Mouse (Mus musculus) midbrain, embryonic 14.5 days (tissue): ENCODE data around the gene Krtap3-3. TPM values are rescaled to one million over a fixed set of nuclear protein-coding genes. Genes with fewer than 3 reads are reported as not detected.

Source experiments
- ATAC-seq: fragments of 200-750 bp; cut with Nextera tagmentation; 2 replicates; pipeline ENCODE4 v1.8.0; 2017; ENCODE audit warnings: moderate number of reproducible peaks, moderate library complexity; ENCODE audit not compliant: low FRiP score, low TSS enrichment
- DNase-seq: peaks from one replicate; pipeline ENCODE4 v3.0.0-alpha.2; 2015
- H3K27ac ChIP-seq: fragments of 300-500 bp; sonication (generic); replicated peaks from 2 replicates; pipeline ENCODE4 v1.5.1; 2014; ENCODE audit warnings: mild to moderate bottlenecking, low read depth, low read length, moderate library complexity
- H3K27me3 ChIP-seq: fragments of 300-500 bp; sonication (generic); 2 replicates; pipeline ENCODE4 v1.6.1; 2014; ENCODE audit warnings: low read length, control low read depth, mixed read lengths; ENCODE audit not compliant: control insufficient read depth, insufficient read depth
- H3K36me3 ChIP-seq: fragments of 300-500 bp; sonication (generic); 2 replicates; pipeline ENCODE4 v1.6.1; 2014; ENCODE audit warnings: low read length, control low read depth; ENCODE audit not compliant: control insufficient read depth, insufficient read depth
- H3K4me1 ChIP-seq: fragments of 300-500 bp; sonication (generic); 2 replicates; pipeline ENCODE4 v1.6.1; 2014; ENCODE audit warnings: mild to moderate bottlenecking, antibody characterized with exemption, low read length, control low read depth; ENCODE audit not compliant: control insufficient read depth, insufficient read depth
- H3K4me2 ChIP-seq: fragments of 300-500 bp; sonication (generic); 2 replicates; pipeline ENCODE4 v1.6.1; 2014; ENCODE audit warnings: mild to moderate bottlenecking, low read length, moderate library complexity
- H3K4me3 ChIP-seq: fragments of 300-500 bp; sonication (generic); replicated peaks from 2 replicates; pipeline ENCODE4 v1.5.1; 2014; ENCODE audit warnings: low read depth, low read length
- H3K9ac ChIP-seq: fragments of 300-500 bp; sonication (generic); replicated peaks from 2 replicates; pipeline ENCODE4 v1.6.1; 2014; ENCODE audit warnings: mild to moderate bottlenecking, low read length, moderate library complexity
- H3K9me3 ChIP-seq: fragments of 300-500 bp; sonication (generic); 2 replicates; pipeline ENCODE4 v1.6.1; 2016; ENCODE audit warnings: low read length, control low read depth, mixed read lengths; ENCODE audit not compliant: control insufficient read depth
- WGBS: fragments of 180-500 bp; shearing (Covaris S2); extraction: QIAGEN DNeasy Blood & Tissue Kit; methylation state at CpG from one replicate; pipeline ENCODE4 v1.1.7; 2014; 5-methylcytosine and 5-hydroxymethylcytosine counted together
- polyA plus RNA-seq: library from polyadenylated mRNA; unstranded; fragments of >200 nt; fragmentation: Nextera tagmentation; extraction: Ambion mirVana; gene quantifications from 2 replicates; pipeline ENCODE4 v1.2.1, GENCODE M21; 2014

The Krtap3-3 gene
- polyA plus RNA-seq, 1 experiment from 2014 or later, result not detected

- WGBS, result 4% methylated on average over 4 of the region's 4 CpGs
- Histone ChIP-seq H3K4me2 (no peak overlapping the region), H3K4me3 (no peak overlapping the region), H3K4me1 (no peaks in the 10 kb centered on the region), H3K9me3 (no peaks in the 10 kb centered on the region), H3K9ac (no peak overlapping the region), H3K36me3 (no peaks in the 10 kb centered on the region), H3K27me3 (no peaks in the 10 kb centered on the region), H3K27ac (no peak overlapping the region)
- no peak for ATAC-seq
- DNase-seq, result peak; percentile 2
These were observed 22.5 kb upstream of the Krtap3-3 start for GRCm38 (mm10) chr11:99573164-99573563.

DNA sequence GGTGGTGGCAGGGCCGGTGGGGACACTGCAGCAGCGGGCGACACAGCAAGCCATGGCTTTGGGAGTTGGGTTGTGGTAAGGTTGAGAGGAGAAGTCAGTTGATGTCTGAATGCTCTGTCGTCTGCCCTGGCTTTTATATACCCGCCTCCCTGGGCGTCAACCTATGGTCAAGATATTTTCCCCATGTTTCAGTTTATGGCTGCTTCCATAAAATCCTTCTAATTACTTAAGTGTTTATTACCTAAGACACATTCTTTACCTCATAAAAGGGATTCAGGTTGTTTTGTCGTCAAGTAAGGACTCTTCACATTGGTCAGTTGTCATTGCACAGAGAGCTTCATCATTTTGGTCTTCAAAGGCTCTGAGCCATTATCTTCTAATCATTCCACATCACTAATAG is 15.9 kb upstream of the Krtap3-3 start, which contains the start of gene Krtap3-1:
Gene Krtap3-1 (minus strand): TSS at position 101 of the 400 bp plus-strand sequence.
- Histone ChIP-seq H3K9me3 (no peaks in the 10 kb centered on the region), H3K4me3 (no peak within 1 kb of the TSS), H3K9ac (no peak within 1 kb of the TSS), H3K36me3 (no peaks in the 10 kb centered on the region), H3K4me1 (no peaks in the 10 kb centered on the region), H3K27me3 (no peaks in the 10 kb centered on the region), H3K4me2 (no peak within 1 kb of the TSS), H3K27ac (no peak within 1 kb of the TSS)
- DNase-seq (no peak), ATAC-seq (no peak)
- 96% methylated on average over 7 of the region's 7 CpGs for WGBS

DNA sequence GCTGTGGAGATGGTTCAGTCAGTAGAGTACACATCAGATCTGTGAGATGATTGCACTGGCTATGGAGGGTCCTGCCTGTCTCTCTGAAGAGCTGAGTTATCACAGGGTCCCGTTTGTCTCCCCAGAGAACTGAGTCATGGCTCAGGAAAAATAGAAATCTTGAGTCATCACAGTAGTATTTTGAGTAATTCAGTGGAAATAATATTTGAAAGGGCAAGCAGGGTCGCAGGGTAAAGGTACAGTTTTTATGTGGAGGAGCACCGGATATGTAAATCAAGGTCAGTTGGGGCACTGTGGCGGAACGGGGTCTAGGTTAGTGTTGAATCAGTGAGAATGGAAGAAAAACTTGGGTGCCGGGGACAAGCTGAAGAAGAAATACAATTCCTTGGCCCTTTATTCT is 11.9 kb upstream of the Krtap3-3 start:
- Histone ChIP-seq H3K9ac (no peak overlapping the region), H3K4me1 (no peaks in the 10 kb centered on the region), H3K36me3 (no peaks in the 10 kb centered on the region), H3K4me2 (no peak overlapping the region), H3K27ac (no peak overlapping the region), H3K9me3 (no peaks in the 10 kb centered on the region), H3K4me3 (no peak overlapping the region), H3K27me3 (no peaks in the 10 kb centered on the region)
- 84% methylated on average over 6 of the region's 6 CpGs for WGBS
- DNase-seq (no peak), ATAC-seq (no peak)

DNA sequence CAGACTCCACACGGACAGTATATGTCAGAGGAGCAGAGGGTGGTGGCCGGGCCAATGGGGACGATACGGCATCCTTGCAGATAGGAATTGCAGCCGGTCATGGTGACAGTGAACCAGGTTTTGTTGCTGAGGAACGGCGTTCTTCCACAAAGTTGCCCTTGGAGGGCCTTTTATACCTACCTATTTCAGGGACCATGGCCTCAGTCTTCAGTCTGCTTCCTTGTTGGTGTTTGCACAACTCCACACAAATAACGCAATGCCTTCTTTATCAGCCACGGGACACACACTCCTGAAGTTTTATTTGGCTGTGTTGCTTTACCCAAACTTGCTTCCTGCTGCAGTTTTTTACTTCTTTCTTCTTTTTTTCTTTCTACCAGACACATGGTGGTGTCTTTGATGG is 8.7 kb upstream of the Krtap3-3 start, which contains the start of gene Gm11939:
Gene Gm11939 (minus strand): TSS at position 101 of the 400 bp plus-strand sequence.
- H3K9me3 ChIP-seq, result no peaks in the 10 kb centered on the region
- no peaks in the 10 kb centered on the region for H3K27me3 ChIP-seq
- WGBS, result 91% methylated on average over 9 of the region's 9 CpGs
- no peak within 1 kb of the TSS for H3K4me2 ChIP-seq
- H3K9ac ChIP-seq, result no peak within 1 kb of the TSS
- no peak within 1 kb of the TSS for H3K27ac ChIP-seq
- no peaks in the 10 kb centered on the region for H3K36me3 ChIP-seq
- no peak within 1 kb of the TSS for H3K4me3 ChIP-seq
- no peak for DNase-seq
- ATAC-seq, result no peak
- no peaks in the 10 kb centered on the region for H3K4me1 ChIP-seq

- Histone ChIP-seq H3K36me3 (no peaks in the 10 kb centered on the region), H3K27me3 (no peaks in the 10 kb centered on the region), H3K9me3 (no peaks in the 10 kb centered on the region), H3K9ac (no peak overlapping the region), H3K4me2 (no peak overlapping the region), H3K4me1 (no peaks in the 10 kb centered on the region), H3K27ac (no peak overlapping the region), H3K4me3 (no peak overlapping the region)
- WGBS, result 85% methylated on average over 3 of the region's 3 CpGs
- DNase-seq (no peak), ATAC-seq (no peak)
These were observed 7.5 kb upstream of the Krtap3-3 start for GRCm38 (mm10) chr11:99557976-99558745.

DNA sequence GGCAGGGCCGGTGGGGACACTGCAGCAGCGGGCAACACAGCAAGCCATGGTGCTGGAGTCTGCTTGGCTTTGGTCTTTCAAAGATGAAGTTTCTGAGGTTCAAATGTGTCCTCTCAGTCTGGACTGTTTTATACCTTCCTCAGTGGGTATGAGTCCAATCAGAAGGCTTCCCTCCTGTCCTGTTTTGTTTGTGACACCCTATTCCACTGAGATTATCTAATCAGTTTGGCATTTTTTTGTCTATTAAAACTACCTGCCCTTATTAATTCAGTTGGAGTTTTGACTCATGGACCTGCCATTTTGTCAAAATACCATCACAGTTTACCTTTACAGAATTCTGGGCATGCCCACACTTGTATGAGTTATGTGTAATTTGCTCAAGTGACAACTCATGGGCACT is 6.1 kb upstream of the Krtap3-3 start, which contains the start of gene Krtap3-2:
Gene Krtap3-2 (minus strand): TSS at position 101 of the 400 bp plus-strand sequence.
- no peak within 1 kb of the TSS for H3K27ac ChIP-seq
- no peak for DNase-seq
- no peak within 1 kb of the TSS for H3K4me3 ChIP-seq
- H3K9ac ChIP-seq, result no peak within 1 kb of the TSS
- no peaks in the 10 kb centered on the region for H3K27me3 ChIP-seq
- no peaks in the 10 kb centered on the region for H3K4me1 ChIP-seq
- WGBS, result 81% methylated on average over 2 of the region's 2 CpGs
- no peaks in the 10 kb centered on the region for H3K36me3 ChIP-seq
- no peak for ATAC-seq
- no peaks in the 10 kb centered on the region for H3K9me3 ChIP-seq
- H3K4me2 ChIP-seq, result no peak within 1 kb of the TSS

- H3K9me3 ChIP-seq, result no peaks in the 10 kb centered on the region
- no peak for ATAC-seq
- DNase-seq, result no peak
- no peak overlapping the region for H3K4me3 ChIP-seq
- no peaks in the 10 kb centered on the region for H3K4me1 ChIP-seq
- no peak overlapping the region for H3K4me2 ChIP-seq
- no peak overlapping the region for H3K27ac ChIP-seq
- 86% methylated on average over 2 of the region's 2 CpGs for WGBS
- H3K9ac ChIP-seq, result no peak overlapping the region
- no peaks in the 10 kb centered on the region for H3K27me3 ChIP-seq
- H3K36me3 ChIP-seq, result no peaks in the 10 kb centered on the region
These were observed 5.5 kb upstream of the Krtap3-3 start for GRCm38 (mm10) chr11:99556195-99556594.

- no peak overlapping the region for H3K4me2 ChIP-seq
- no peak overlapping the region for H3K9ac ChIP-seq
- H3K4me1 ChIP-seq, result no peaks in the 10 kb centered on the region
- no peaks in the 10 kb centered on the region for H3K27me3 ChIP-seq
- H3K4me3 ChIP-seq, result no peak overlapping the region
- no peaks in the 10 kb centered on the region for H3K36me3 ChIP-seq
- no peak for ATAC-seq
- DNase-seq, result no peak
- H3K27ac ChIP-seq, result no peak overlapping the region
- no peaks in the 10 kb centered on the region for H3K9me3 ChIP-seq
These were observed 2.8 kb downstream of the Krtap3-3 start for GRCm38 (mm10) chr11:99547892-99548291.

GRCm38 (mm10) chr11:99539721-99540120 is 10.9 kb downstream of the Krtap3-3 start:
- H3K27ac ChIP-seq, result no peak overlapping the region
- no peaks in the 10 kb centered on the region for H3K36me3 ChIP-seq
- H3K9me3 ChIP-seq, result no peaks in the 10 kb centered on the region
- no peaks in the 10 kb centered on the region for H3K27me3 ChIP-seq
- 73% methylated on average over 9 of the region's 9 CpGs for WGBS
- H3K4me1 ChIP-seq, result no peaks in the 10 kb centered on the region
- no peak overlapping the region for H3K4me3 ChIP-seq
- DNase-seq, result peak; percentile 51
- no peak overlapping the region for H3K4me2 ChIP-seq
- ATAC-seq, result no peak
- H3K9ac ChIP-seq, result no peak overlapping the region
